Mouse (Mus musculus) A20 (cell line): Measurements from ENCODE around the gene Med15.

Source experiments
- DNase-seq: peaks from one replicate; pipeline ENCODE4 v3.0.0-alpha.2; 2011; ENCODE audit warnings: low read depth, low spot score

Med15 gene

DNA sequence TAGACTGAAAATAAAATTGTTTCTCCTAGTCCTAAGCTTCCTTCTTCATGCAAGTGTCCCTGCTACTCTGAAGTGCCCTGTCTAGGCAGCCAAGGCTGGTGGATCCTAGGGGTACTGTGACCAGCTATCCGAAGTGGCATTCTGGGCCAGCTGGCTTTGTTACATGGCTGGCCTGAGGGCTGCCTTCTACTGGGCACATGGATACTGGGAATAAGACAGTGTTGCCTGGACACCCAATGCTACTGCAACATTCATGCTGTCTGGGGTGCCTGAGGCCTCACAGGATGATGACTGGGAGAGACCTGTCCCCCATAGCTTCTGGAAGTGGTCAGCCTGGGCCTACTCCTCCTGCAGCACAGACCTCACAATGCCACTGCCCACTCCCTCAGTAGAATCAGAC is 82.0 kb downstream of the Med15 start:
- DNase-seq: no peak

DNA sequence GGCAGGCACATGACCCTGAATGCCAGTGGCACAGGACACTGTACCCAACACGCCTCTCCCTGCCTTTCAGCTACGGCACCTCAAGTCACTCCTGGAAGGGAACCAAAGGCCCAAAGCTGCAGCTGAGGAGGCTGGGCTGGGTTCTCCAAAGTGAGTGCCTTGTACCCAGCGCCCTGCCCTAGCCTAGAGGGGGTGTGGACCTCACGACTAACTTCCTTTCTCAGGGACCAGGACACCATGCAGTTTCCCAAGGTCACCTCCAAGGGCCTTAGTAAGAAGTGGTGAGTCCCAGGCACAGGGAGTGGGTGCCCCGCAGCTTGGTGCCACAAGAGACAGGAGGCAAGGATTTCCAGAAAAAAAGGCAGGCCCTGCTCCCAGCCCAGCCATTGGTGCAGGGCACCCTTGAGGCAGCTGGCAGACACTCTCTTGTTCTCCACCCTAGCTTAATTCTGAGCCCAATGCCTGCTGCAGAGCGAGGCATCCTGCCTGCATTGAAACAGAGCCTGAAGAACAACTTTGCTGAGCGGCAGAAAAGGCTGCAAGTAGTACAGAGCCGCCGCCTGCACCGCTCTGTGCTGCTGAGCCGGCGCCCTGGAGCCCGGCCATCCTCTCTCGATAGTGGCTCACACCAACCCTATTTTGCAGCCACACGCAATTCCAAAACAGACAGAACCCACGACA is 82.6 kb downstream of the Med15 start:
- DNase-seq: no peak

DNA sequence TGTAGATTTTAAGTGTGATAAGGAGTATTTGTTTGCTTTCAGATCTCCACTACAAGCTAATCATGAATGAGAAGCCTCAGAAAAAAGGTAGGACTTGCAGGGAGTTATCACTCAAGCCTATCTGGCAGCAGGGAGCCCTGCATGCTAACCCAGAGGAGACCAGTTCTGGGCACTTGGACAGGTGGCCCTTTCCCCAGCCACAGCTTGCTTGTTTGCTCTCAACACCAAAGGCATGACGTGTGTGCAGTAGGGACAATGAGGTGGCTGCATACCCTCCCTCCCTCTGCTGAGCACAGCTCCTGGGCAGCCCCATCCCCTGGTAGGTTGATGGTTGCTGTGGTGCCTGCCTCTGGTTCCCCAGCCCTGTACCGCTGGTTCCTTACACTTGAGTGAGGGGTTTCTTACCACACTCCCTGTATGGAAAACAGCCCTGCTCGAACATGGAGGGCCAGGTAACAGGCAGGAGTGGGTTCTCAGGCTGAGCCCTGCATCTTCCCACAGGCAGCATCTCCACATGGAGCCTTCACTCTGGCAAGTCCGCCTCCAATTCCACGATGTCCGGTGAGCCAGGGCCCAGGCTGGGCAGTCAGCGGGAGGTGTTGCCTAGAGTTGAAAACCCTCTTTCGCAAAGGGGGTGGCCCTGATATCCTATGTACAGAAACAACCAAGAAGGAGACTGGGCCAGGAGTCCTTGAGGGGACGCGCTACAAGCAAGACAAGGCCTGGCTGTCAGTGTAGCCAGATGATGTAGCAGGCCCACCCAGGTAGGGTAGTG is 84.9 kb downstream of the Med15 start:
- DNase-seq: no peak

DNA sequence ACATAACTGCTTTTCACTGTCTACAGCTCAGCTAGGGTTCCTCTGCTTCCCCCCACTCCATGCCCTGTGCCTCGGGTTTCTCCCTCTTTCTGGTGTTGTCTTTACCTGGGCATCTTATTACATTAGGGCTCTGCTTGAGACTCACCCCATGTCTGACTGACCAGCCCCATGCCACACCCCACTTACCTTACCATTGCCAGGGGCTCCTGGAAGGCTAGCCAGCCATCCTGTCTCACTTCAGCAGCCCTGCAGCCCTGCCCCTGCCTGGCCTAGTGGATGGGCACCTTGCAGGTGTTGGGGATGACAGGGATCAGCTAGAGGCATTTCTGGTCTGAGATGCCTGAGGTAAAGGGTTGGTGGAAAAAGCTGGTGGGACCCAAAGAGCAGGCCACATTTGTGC is 85.5 kb downstream of the Med15 start:
- DNase-seq: no peak

DNA sequence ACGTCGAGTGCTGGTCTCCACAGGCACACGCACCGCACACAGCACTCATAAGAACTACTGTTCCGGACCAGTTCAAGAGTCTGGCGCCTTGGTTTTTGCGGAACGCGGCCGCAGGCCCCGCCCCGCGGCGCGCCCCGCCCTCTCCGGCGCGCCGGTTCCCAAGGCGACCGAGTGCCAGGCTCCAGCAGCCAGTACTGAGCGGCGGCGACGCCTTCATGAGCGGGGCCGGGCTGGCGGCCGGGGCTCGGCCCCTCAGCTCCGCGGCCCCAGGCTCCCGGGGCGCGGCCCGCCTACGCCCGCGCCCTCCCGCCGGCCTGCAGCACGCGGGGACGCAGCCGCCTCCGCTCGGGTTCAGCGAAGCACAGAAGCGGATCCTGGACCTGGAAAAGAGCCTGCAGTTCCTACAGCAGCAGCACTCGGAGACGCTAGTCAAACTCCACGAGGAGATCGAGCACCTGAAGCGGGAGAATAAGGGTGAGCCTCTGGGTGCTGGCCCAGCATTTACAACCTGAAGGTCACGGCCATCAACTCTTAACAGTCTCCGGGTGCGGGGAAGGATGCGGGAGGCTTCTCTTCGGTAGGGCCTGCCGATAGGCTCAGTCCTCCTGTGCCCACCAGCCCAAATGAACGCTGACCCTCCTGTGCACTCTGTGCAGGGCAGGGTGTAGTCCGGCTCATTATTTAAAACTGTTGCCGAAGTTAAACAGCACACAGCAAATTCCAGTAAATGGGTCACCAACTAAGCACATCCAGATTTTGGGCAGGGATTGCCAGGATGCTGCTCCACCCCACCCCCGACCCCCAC is 86.2 kb downstream of the Med15 start, which contains the start of gene Ccdc74a:
Gene Ccdc74a, plus strand, starts transcription at position 161 of the 805 bp plus-strand sequence.
- DNase-seq: peak; percentile 82

DNA sequence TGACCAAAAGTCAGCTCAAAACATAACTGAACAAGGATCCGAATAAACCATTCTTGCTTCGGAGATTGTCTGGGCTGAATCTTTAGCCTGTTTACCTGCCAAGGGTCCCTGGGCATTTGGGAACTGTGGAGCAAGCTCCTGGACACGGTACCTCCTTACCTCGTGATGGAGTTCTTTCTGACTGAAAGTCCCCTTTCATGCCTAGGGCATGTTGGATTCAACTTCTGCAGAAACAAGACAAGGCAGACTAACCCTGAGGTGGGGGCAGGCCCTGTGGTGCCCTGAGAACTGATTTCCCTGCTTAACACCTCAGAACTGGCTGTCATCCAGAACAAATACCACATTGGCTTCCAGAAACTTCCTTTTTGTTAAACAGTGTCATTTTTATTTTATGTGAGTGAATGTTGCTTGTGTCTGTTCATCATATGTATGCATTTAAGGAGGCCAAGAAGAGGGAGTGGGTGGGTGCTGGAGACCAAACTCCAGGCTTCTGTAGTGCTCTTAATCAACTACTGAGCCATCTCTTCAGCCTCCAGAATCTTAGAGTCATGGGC is 89.2 kb downstream of the Med15 start:
- no peak for DNase-seq

DNA sequence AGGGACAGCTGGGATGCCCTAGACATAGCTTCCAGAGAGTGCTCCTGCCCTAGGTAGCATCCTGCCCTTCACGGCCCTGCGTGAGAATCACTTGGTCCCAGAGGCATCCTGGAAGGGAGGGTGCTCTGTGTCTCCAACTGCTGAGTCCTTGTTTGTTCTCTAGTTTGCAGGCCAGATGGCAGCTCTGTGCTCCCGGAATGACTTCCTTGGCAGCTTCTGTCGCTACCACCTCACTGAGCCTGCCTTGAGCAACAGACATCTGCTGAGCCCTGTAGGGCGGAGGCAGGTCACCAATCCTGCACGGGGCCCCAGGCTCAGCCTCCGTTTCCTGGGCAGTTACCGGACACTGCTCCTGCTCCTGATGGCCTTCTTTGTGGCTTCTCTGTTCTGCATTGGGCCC is 90.4 kb downstream of the Med15 start:
- DNase-seq: no peak

DNA sequence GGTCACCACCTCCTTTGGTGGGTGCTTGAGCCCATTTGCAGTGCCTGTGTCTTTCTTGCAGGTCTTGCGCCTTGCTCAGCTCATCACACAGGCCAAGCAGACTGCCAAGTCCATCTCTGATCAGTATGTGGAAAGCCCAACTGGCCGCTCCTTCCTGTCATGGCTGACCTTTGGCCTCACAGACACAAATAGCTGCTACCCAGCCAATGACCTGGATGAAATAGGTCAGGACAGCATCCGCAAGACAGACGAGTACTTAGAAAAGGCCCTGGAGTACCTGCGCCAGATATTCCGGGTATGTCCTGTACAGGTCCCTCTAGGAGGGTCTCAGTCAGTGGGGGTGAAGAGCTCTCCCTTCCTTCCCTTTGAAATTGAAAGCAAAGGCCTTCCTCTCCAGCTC is 91.4 kb downstream of the Med15 start:
- DNase-seq: no peak

DNA sequence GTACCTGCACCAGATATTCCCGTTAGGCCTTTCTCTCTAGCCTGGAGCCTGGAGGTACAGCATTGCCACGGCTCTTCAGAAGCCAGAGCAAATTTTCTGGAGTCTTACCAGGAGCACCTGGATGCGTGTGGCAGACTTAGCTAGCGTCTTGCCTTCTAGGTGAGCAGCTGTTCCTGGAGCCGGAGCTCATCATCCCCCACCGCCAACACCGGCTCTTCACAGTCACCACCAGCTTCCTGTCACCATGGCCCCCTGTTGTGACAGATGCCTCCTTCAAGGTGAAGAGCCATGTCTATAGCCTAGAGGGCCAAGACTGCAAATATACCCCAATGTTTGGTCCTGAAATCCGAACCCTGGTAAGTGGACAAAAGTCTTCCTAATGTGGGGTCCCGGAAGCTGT is 92.0 kb downstream of the Med15 start:
- no peak for DNase-seq

DNA sequence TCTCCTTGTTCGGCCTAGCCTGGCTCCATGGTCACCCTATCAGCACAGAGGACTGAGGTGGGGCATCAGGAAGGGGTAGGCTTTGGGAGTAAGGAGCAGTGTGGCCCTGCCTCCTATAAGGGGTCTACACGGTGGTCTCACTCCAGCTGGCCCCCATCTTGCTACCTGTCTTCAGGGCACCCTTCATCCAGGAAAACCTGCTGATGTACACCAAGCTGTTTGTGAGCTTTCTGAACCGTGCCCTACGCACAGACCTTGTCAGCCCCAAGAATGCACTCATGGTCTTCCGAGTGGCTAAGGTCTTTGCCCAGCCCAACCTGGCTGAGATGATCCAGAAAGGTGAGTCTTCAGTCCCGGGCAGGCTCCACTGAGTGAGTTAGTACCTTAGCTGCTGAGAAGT is 92.7 kb downstream of the Med15 start:
- DNase-seq: no peak

DNA sequence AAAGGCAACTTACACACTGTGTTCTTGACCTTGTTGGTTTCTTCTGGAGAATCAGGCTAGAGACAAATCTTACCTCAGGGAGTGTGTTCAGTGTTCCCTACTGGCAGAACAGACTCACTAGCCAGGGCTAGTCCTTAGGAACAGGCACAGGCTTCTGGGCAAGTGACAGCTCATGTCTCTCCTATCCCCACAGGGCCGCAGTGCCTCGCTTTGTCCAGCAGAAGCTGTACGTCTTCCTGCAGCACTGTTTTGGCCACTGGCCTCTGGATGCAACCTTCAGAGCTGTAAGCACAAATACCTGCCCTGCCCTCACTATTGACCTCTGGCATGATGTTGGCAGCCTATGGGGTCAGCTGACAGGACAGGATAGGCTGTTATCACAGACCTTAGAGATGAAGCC is 93.6 kb downstream of the Med15 start:
- DNase-seq: no peak

DNA sequence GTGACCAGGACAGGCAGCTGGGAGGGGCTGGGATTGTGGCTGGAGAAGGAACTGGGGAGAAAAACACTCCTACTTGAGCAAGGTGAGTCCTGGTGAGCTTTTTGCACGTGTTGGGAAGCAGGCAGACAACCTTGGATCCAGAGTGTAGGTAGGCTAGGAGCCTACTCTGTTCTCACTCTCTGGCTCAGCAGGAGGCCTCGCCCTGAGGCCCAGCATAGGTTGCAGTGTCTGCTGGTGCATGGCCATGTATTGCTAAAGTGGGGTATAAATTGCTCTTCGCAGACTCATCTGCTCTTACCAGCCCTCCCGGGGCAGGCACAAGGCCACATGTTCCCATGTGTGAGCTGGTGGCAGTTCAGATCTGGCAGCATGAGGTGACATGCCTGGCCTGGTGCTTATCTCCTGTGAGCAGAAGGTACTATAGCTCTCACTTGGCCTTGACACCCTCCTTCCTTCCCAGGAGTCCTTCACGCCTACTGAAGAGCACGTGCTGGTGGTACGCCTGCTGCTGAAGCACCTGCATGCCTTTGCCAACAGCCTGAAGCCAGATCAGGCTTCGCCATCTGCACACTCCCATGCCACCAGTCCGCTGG is 94.6 kb downstream of the Med15 start:
- DNase-seq: no peak

DNA sequence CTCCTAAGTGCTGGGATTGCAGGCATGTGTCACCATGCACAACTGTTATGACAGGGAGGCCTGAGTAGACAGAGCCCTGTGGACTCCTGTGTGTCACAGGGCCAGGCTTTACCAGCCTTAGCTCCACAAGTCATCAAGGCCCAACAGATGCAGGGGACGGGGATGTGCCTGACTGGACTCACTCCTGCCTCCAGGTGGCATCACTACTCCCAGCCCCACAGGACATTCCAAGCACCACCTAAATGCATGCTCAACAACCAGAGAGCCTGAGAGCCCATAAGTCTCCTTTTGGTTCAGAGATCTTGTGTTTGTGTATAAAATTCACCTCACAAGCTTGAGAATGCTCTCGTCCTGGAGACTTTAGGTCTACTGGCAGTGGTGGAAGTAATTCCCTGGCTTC is 95.1 kb downstream of the Med15 start:
- no peak for DNase-seq

DNA sequence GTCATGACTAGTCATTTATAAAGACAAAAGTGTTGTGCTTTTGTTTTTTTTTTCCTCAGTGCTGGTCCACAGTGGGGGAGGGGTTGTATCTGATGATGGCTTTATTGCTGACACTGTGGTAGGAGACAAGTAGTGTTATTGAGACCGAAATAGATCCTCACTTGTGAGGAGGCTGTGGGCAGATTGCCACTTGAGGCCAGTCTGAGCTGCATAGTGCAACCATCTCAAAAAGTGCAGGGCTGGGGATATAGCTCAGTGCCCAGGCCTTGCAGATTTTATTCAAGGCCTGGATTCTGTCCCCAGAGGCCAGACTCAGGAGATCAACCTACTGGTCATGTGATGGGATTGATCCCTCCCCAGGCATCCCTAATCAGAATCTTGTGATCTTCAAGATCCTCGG is 95.8 kb downstream of the Med15 start:
- no peak for DNase-seq

DNA sequence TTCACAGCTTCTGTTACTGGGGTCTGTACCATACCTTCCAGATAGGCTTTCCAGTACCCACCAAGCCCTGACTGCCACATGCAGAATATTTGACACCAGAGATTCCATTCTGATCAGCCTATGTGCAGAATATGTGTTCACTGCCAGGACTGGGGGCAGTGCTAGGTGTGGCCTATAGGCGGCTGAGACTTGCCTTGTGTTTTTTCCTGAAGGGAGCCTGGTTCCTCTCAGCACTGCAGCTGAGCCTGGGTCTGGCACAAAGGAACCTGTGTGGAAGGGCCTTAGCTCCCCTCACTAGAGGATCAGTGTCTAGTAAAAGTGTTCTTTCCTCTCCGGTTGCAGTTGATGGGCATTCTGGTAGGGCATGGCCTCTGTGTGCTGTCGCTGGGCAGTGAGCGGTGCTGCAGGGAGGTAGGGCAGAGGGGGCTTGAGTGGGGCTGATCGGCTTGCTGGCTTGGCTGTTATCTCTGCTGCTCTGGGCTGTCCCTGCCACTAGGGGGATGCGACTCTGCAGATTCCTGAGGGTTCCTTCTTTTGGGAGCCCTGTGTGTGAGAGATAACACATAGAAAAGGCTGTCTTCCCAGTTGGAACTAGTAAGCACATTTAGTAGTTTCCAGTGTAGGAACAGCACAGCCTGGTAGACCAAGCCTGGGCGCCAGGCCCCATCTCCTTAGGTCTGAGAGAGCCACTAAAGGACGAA is 99.1 kb downstream of the Med15 start:
- no peak for DNase-seq

DNA sequence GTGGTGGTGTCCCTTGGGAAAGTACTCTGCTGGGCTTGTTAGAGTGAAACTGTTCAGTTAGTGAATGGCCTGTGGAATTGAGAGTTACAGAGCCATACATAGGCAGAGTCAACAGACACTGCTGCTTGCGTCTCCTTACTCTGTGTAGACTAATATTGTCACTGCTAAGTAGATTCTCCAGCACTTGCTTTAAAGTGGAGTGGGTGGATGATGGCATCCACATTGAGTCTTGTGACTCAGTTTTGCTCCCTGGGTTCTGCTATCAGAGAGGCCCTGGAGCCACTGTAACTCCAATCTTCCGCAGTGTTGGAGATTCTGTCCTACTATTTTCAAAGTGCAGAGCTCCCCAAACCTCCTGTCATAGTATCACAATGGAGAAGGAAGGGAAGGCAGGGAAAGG is 100.1 kb downstream of the Med15 start:
- no peak for DNase-seq

DNA sequence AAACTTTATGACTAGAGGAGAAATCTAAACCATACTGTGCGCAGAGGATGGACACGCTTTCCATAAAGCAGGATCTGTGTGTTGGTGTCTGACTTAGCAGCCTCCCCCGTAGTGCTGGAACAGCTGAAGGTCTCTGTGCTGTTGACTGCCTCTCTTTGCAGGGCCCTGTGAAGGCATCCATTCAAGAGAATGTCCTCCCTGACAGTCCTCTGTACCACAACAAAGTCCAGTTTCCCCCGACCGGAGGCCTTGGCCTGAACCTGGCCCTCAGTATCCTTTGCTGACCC is 106.5 kb downstream of the Med15 start:
- no peak for DNase-seq

DNA sequence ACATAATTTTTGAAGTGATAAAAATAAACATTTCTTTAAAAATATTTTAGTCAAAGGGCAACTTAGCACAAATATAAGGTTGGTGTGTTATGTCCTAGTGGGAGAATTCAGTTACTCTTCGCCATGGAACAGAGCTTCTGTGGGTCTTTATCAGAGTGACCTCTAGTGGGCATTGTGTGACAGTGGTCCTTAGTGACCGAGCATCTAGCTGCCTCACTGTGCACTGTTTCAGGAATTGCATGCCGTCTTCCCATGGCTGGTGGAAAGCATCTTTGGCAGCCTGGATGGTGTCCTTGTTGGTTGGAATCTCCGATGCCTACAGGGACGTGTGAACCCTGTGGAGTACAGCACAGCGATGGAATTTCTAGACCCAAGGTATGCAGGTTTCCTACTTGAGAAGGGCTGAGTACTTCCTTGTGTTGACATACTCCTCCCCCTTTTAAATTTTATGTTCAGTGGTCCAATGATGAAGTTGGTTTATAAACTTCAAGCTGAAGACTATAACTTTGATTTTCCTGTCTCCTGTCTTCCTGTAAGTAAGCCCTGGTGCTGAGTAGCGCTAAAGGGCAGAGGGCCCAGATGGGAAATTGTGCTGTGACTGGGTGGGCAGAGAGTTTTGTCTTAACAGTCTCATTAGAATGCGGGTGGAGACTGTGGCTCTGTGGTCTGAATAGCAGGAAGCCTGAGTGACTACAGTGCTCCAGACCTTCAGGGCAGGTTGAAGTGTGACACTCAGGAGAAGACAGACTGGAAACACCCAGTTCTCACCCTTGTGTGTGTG is 107.0 kb downstream of the Med15 start:
- DNase-seq: peak; percentile 32

DNA sequence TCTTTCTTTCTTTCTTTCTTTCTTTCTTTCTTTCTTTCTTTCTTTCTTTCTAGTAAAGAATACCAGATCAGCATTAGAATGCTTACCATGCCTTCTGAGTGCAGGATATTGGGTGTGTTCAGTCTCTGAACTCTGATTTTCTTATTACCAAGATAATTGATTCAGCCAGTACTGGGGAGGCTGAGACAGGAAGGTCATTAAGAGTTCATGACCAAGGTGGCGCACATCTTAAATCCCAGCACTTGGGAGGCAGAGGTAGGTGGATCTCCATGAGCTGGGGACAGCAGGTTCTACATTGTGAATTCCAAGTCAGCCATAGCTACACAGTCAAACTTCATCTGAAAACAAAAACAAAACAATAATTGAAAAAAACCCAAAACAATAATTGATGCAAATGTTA is 110.8 kb downstream of the Med15 start:
- no peak for DNase-seq

DNA sequence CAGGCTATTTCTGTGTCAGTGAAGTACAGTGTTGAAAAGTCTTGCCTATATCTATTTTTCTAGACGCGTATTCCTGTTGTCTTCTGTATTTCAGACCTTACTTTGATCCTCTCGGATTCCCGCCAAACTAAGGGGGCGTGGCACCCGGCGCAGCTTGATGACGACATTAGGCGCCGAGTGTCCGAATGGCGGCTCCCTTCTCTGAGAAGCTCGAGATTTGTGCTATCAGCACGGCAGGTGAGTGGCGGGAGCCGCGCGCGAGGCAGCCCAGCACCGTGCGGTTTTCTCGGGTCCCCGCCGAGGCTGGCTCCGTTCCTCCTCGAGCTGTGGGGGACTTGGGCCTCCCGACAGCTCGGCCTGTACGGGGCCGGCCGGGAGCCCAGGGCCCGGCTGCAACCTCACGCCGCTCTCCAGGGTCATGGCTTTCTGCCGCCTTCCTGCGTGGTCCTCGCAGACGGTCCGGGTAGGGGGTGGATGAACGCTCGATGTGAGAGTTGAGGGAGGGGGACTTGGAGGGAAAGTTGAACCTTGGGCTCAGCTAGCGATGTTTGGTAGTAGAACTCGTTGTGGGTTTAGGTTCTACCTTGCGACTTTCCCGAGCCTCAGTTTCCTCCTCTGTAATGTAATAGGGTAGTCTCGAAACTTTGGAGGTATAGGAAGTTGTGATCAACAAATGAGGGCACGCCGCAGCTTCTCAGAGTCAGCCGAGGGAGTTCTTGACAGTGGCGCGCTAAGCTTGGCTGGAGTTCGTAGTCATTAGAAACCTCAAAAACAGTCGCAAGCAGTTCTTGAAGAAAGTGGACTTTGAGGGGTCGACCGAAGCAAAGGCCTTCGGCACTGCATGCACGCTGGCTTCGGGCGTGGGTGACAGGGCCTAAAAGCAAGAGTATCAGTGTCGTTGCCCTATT is 113.2 kb downstream of the Med15 start, which contains the start of gene Smpd4:
Gene Smpd4, plus strand, starts transcription at position 157 of the 908 bp plus-strand sequence.
- peak; percentile 91 for DNase-seq
